Mouse (Mus musculus) neutrophil, adult 5-6 weeks (primary cell): ENCODE data around the gene Mrps23. TPM values are rescaled to one million over a fixed set of nuclear protein-coding genes. Genes with fewer than 3 reads are reported as not detected.

Experiments
- ATAC-seq: fragments of 151-379, 151-347 bp; 2 replicates; pipeline ENCODE4 v1.8.0; 2017; ENCODE audit warnings: mild to moderate bottlenecking, moderate TSS enrichment; ENCODE audit not compliant: insufficient number of reproducible peaks, poor library complexity, low FRiP score, severe bottlenecking; ENCODE audit errors: extremely low read depth
- total RNA-seq: library from RNA; stranded (forward); fragments of 200-1000 nt; gene quantifications from 2 replicates; pipeline ENCODE4 v1.2.3, GENCODE M21; 2017

Gene Mrps23
- total RNA-seq = 28.5 and 41.0 TPM in 2 replicates

GRCm38 (mm10) chr11:88203712-88204532, at the start of gene Mrps23:
Gene Mrps23, plus strand, starts transcription at chr11:88204388.
- ATAC-seq = peak; percentile 99

DNA sequence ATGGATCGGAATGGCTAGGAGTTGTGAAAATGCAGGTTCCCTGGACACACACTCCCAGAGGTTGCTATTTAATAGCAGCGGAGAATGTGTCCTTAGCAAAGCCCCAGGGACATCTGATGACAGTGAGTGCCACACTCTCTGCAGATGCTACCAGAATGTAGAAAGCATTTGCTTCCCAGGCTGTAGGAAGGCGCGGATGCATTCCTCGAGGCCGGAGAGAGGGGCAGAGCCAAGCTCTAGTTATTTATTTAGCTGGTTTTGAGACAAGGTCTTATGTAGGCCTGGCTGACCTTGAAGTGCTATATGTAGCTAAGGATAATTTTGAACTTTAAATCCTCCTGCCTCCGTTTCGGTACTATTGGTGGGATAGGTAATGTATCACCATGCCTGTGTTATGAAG, 49.7 kb upstream of the Mrps23 start:
- ATAC-seq = no peak

DNA sequence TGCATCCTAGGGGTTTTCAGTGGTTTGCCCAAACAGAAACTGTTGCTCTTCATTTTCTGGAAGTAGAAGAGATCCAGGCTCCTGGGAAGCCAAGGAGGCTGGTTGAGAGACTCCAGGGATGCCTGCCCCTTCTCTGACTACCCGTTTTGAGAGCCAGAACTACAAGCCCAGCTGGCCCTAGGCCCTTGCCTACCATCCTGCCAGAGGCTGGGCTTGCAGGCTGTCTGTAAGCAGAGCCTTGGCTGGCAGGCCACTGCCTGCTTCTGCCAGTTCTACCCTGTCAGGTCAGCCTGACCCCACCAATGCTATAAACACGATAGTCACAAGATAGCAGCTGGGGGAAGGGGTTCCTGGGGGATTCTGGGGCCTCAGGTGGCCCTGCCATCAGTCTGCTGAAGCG, 48.7 kb upstream of the Mrps23 start:
- no peak for ATAC-seq

GRCm38 (mm10) chr11:88155998-88156397, 48.2 kb upstream of the Mrps23 start:
- ATAC-seq = no peak

GRCm38 (mm10) chr11:88156403-88156802, 47.8 kb upstream of the Mrps23 start:
- ATAC-seq = no peak

- no peak for ATAC-seq
Measured at GRCm38 (mm10) chr11:88158842-88159246, 45.3 kb upstream of the Mrps23 start.

GRCm38 (mm10) chr11:88159389-88159788, 44.8 kb upstream of the Mrps23 start:
- ATAC-seq = no peak

DNA sequence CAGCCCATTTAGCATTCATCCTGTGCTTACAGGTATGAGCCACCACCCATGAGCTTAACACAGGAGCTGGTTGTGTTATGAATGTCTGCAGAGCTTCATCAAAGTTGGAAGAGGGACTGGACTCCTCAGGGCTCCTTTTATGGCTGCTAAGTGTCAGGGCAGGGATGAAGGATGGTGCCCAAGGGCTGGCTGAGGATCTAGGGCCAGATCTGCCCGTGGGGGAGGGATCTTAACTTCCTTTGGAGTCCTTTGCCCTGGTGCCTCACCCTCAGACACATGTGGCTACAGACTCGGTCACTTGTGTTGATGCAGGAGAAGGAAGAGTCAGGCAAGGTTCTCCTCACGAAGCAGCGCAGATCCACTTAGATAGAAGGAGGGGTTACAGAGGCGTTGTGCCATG, 43.9 kb upstream of the Mrps23 start:
- ATAC-seq = no peak

- no peak for ATAC-seq
Measured at GRCm38 (mm10) chr11:88161051-88161581, 43.1 kb upstream of the Mrps23 start.

DNA sequence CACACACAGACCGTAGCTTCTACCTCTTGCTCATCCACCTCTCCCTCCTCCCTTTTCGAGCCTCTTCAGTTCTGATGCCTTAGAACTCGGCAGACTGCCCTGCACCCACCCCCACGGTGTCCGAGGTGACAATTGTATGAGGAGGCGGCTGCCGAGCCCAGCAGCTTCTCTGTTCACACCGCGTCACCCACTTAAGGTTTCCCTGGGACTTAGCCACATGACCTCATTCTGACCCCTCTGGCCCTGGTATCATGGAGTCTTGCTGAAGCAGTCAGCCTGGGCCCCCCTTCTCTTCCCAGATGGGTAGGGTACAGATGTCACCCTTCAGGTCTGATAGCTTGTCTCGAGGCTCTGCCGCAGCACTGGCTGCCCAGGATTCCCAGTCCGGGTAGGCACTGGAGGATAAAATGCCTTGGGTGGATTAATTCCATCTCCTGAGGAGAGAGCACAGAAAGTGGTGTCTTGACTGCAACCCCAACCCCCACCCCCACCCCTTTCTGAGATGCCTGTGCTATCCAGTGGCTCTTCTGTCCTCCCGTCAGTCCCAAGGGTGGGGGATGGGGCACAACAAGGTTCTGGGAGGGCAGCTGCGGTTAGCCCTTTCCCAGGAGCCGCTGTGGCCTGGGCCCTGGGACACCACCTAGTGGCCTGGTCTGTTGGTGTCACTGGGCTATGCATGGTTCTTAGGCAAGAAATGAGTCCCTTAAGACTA, 42.4 kb upstream of the Mrps23 start:
- ATAC-seq = peak; percentile 62; the same call in 1 of the 2 replicates

GRCm38 (mm10) chr11:88162740-88163139, 41.4 kb upstream of the Mrps23 start:
- no peak for ATAC-seq

- ATAC-seq = no peak
Measured at GRCm38 (mm10) chr11:88164213-88164723, 39.9 kb upstream of the Mrps23 start.

DNA sequence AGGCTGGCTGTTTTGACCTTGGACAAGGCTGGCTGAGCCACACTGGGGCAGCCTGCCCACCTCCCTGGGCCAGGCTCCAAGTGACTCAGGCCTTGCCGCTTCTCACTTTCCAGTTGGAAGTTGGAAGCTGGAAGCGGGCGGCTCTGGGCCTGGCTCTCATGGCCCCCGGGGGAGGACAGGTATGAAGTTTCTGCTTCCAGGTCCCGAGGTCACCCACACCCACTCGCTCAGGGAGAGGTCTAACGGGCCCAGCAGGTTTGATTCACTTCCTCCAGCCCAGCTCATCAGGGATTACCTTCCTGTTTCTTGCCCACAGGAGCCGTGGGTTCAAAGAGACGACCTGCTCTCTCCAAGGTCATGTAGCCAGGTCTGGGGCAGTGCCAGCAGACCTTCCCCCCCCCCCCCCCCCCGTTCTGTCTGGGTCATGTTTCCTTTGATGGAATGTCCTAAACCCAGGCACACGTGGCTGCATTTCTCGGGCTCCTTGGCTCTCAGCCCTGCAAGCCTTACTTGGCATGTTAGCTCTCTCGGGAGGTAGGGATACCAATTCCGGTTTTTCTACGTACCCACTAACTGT, 39.3 kb upstream of the Mrps23 start:
- no peak for ATAC-seq

DNA sequence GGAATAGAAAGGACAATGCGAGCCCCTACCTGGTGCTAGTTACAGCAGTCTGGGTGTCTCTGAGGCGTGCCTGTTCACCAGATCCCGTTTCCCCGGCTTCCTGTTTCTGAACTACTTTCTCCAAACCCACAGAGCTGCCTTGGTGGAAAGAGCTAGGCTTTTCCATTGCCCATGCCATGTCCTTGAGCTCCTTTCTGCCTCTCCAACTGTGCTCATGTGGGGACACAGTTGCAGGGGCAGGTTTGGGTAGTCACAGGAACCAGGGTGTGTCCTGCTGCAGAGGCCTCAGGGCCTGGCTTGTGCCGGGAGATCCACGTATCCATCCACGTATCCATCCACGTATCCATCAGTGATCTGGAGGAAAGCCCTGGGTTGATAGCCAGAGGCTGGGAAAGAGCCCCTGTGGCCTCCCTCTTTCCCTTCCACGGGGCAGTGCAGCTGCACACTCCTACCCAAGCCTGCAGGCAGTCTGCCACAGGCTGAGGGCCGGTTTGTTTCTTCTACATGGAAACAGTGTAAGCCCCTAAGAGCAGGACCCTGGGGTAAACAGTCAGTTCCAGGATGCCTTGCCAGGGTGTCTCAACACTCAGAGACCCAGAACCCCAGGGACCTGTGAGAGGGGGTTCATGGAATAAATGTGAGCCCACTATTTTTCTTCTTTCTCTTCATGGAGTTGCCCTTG, 38.4 kb upstream of the Mrps23 start:
- no peak for ATAC-seq

GRCm38 (mm10) chr11:88166471-88166870, 37.7 kb upstream of the Mrps23 start:
- no peak for ATAC-seq

DNA sequence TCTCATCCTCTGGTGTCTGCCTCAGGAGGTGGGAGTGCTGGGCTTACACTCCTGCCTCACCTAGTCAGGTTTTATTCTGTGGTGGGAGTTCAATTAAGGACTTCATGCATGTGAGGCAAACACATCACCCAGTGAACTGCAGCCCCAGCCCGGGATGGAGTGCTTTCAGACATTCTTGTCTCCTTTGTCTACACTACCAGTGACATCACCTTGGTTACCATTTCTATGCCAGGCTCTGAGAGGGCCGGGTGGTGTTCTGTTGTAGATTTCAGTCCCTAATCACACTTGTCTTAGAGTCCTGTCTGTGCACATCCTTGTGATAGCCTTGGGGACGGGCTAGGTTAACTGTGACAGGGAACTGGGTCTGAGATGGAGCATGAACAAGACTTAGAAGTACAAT, 35.6 kb upstream of the Mrps23 start:
- ATAC-seq = no peak

GRCm38 (mm10) chr11:88169531-88170040, 34.6 kb upstream of the Mrps23 start:
- ATAC-seq = no peak

GRCm38 (mm10) chr11:88170606-88171005, 33.6 kb upstream of the Mrps23 start:
- no peak for ATAC-seq
